Mouse (Mus musculus): ENCODE results near the gene Mbl1.

- no peak for TF ChIP-seq CTCF (IDR thresholded peaks at IDR 0.05; ENCODE audit: borderline replicate concordance, control insufficient read depth, extremely low read depth, insufficient read depth, low read length, poor library complexity)
- no peak for TF ChIP-seq POLR2A (IDR thresholded peaks at IDR 0.05; ENCODE audit: control insufficient read depth, extremely low read depth, insufficient read depth, low read length, poor library complexity)
Observed at GRCm38 (mm10) chr14:41127997-41128396, 23.3 kb upstream of the Mbl1 start.

Data from thymus, adult 2 months (tissue).